Mouse (Mus musculus) 3134 (cell line): Measurements from ENCODE around the gene Slc38a2.

ENCODE experiments used
- DNase-seq: peaks from one replicate; pipeline ENCODE4 v3.0.0-alpha.2; 2011; ENCODE audit warnings: low spot score; ENCODE audit not compliant: insufficient read length; ENCODE audit errors: extremely low read depth

The Slc38a2 gene

GRCm38 (mm10) chr15:96697901-96698657 is 1.5 kb downstream of the Slc38a2 start:
- DNase-seq, result no peak

- DNase-seq, result no peak
Observed at GRCm38 (mm10) chr15:96696486-96697284, 2.8 kb downstream of the Slc38a2 start.

- no peak for DNase-seq
Observed at GRCm38 (mm10) chr15:96695455-96696421, 3.8 kb downstream of the Slc38a2 start.

- no peak for DNase-seq
Observed at GRCm38 (mm10) chr15:96694988-96695387, 4.5 kb downstream of the Slc38a2 start.

GRCm38 (mm10) chr15:96693688-96694087 is 5.8 kb downstream of the Slc38a2 start:
- no peak for DNase-seq

GRCm38 (mm10) chr15:96692401-96692800 is 7.1 kb downstream of the Slc38a2 start:
- DNase-seq, result no peak

GRCm38 (mm10) chr15:96691381-96691780 is 8.1 kb downstream of the Slc38a2 start:
- DNase-seq, result no peak

GRCm38 (mm10) chr15:96690829-96691228 is 8.7 kb downstream of the Slc38a2 start:
- DNase-seq, result no peak

GRCm38 (mm10) chr15:96689919-96690318 is 9.6 kb downstream of the Slc38a2 start:
- DNase-seq, result no peak

GRCm38 (mm10) chr15:96688784-96689318 is 10.7 kb downstream of the Slc38a2 start:
- DNase-seq, result no peak

- DNase-seq, result no peak
Observed at GRCm38 (mm10) chr15:96688036-96688435, 11.5 kb downstream of the Slc38a2 start.

- no peak for DNase-seq
Observed at GRCm38 (mm10) chr15:96687366-96687765, 12.2 kb downstream of the Slc38a2 start.

- no peak for DNase-seq
Observed at GRCm38 (mm10) chr15:96686201-96687159, 13.1 kb downstream of the Slc38a2 start.

GRCm38 (mm10) chr15:96685273-96685672 is 14.3 kb downstream of the Slc38a2 start:
- DNase-seq, result no peak

GRCm38 (mm10) chr15:96684132-96684830 is 15.2 kb downstream of the Slc38a2 start:
- DNase-seq, result no peak

- no peak for DNase-seq
Observed at GRCm38 (mm10) chr15:96678871-96679773, 20.4 kb downstream of the Slc38a2 start.

GRCm38 (mm10) chr15:96676518-96676917 is 23.0 kb downstream of the Slc38a2 start:
- DNase-seq, result no peak

- no peak for DNase-seq
Observed at GRCm38 (mm10) chr15:96675744-96676143, 23.8 kb downstream of the Slc38a2 start.
